Mouse (Mus musculus) spleen, postnatal 4 days (tissue): Measurements from ENCODE around the gene Vps45.

Source experiments
- DNase-seq, 2 experiments: peaks; one replicate each; pipeline ENCODE4 v3.0.0; 2022; ENCODE audit warnings: low spot score in 2 of 2

Gene Vps45

GRCm38 (mm10) chr3:96058231-96058896 is at the start of gene Vps45:
Vps45 (minus strand) TSS chr3:96058466.
- DNase-seq, result peak; percentile 73 to 85

- DNase-seq, result no peak
These were observed 47.9 kb upstream of the Vps45 start for GRCm38 (mm10) chr3:96106151-96106550.

- DNase-seq, result no peak
These were observed 47.0 kb upstream of the Vps45 start for GRCm38 (mm10) chr3:96105232-96105747.

GRCm38 (mm10) chr3:96104261-96105065 is 46.2 kb upstream of the Vps45 start, which contains the start of gene Otud7b:
Otud7b (plus strand) TSS chr3:96104527.
- DNase-seq, result peak; percentile 82 to 93

- DNase-seq, result no peak
These were observed 45.6 kb upstream of the Vps45 start for GRCm38 (mm10) chr3:96103901-96104260.

GRCm38 (mm10) chr3:96102100-96102872 is 44.0 kb upstream of the Vps45 start:
- DNase-seq, result peak; percentile 66 to 82

- no peak for DNase-seq
These were observed 40.5 kb upstream of the Vps45 start for GRCm38 (mm10) chr3:96098616-96099267.

GRCm38 (mm10) chr3:96098168-96098567 is 39.9 kb upstream of the Vps45 start:
- DNase-seq, result no peak

GRCm38 (mm10) chr3:96094203-96094602 is 35.9 kb upstream of the Vps45 start:
- no peak for DNase-seq

GRCm38 (mm10) chr3:96093509-96093908 is 35.2 kb upstream of the Vps45 start:
- no peak for DNase-seq

GRCm38 (mm10) chr3:96091966-96092365 is 33.7 kb upstream of the Vps45 start:
- no peak for DNase-seq

GRCm38 (mm10) chr3:96091146-96091545 is 32.9 kb upstream of the Vps45 start:
- no peak for DNase-seq

- no peak for DNase-seq
These were observed 31.7 kb upstream of the Vps45 start for GRCm38 (mm10) chr3:96089882-96090489.

- no peak for DNase-seq
These were observed 29.5 kb upstream of the Vps45 start for GRCm38 (mm10) chr3:96087801-96088200.

- DNase-seq, result no peak
These were observed 29.0 kb upstream of the Vps45 start for GRCm38 (mm10) chr3:96087219-96087618.

- DNase-seq, result no peak
These were observed 26.0 kb upstream of the Vps45 start for GRCm38 (mm10) chr3:96084146-96084755.

- no peak for DNase-seq
These were observed 24.6 kb upstream of the Vps45 start for GRCm38 (mm10) chr3:96082714-96083508.

GRCm38 (mm10) chr3:96082100-96082499 is 23.8 kb upstream of the Vps45 start:
- DNase-seq, result no peak

GRCm38 (mm10) chr3:96081650-96082049 is 23.4 kb upstream of the Vps45 start:
- no peak for DNase-seq

- peak in 1 of 2 experiments; percentile 45 for DNase-seq
These were observed 22.7 kb upstream of the Vps45 start for GRCm38 (mm10) chr3:96081006-96081405.
